Mouse (Mus musculus) adrenal gland, postnatal 14 days (tissue): Measurements from ENCODE around the gene Golga2. TPM values are rescaled to one million over a fixed set of nuclear protein-coding genes. Genes with fewer than 3 reads are reported as not detected.
A peak's percentile ranks its signal among the peaks of the same experiment; 100 is the strongest.

Source experiments
- DNase-seq: peaks from one replicate; pipeline ENCODE4 v3.0.0; 2021; ENCODE audit warnings: mixed read lengths
- microRNA-seq, 2 experiments: library from miRNA; unstranded; fragments of <30 nt; microRNA quantifications; one replicate each; pipeline ENCODE4 v1.2.0; 2021
- total RNA-seq: library from RNA; stranded (reverse); gene quantifications from 2 replicates; pipeline ENCODE4 v1.2.3, GENCODE M21; 2021

The Golga2 gene
- total RNA-seq, 1 experiment from 2014 or later = 72.8 TPM

- no peak for DNase-seq
These were observed 56.1 kb downstream of the Golga2 start for GRCm38 (mm10) chr2:32343351-32343671.

DNA sequence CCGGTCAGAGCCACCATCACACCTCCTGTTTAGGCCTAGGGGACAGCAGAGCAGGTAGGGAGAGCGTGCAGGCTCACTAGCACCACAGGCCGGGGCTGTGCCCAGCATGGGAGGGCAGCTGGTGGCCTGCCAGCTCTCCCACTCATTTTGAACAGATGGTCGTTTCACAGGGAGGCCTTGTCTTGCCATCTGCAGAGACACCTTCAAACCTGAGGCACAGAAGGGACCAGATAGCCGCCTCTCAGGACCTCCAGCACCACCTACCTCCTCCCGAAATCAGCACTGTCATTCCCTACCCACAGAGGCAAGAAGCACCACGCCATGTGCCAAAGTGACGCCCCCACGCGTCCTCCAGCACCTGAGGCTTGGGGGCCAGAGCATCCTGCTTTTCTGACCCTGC is 56.9 kb downstream of the Golga2 start:
- no peak for DNase-seq

- DNase-seq = no peak
These were observed 57.6 kb downstream of the Golga2 start for GRCm38 (mm10) chr2:32344598-32345321.

DNA sequence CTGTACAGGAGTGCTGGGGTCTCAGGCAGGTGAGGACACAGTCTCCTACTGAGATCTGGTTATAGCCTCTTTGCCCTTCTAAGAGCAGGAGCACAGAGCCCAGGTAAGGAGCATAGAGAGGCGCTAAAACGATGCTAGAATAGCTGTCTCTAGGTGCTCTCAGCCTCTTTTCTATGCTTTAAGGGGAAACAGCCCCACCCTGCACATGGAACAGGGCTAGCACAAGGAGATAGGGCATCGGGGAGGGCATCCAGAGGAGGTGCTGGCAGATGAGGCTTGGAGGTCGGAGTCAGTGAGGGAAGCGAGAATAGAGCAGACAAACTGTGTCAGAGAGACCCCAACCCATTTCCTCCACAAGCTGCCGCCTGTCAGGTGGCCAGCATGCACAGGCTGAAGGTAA is 59.8 kb downstream of the Golga2 start:
- no peak for DNase-seq

- DNase-seq = no peak
These were observed 61.1 kb downstream of the Golga2 start for GRCm38 (mm10) chr2:32348311-32348710.

- DNase-seq = no peak
These were observed 62.6 kb downstream of the Golga2 start for GRCm38 (mm10) chr2:32349625-32350255.

GRCm38 (mm10) chr2:32350471-32351051 is 63.4 kb downstream of the Golga2 start:
- no peak for DNase-seq

- DNase-seq = peak; percentile 56
These were observed 64.3 kb downstream of the Golga2 start for GRCm38 (mm10) chr2:32351471-32351961.

- peak; percentile 53 for DNase-seq
These were observed 65.2 kb downstream of the Golga2 start, which contains the start of gene Ciz1 for GRCm38 (mm10) chr2:32352151-32353006. Gene Ciz1 (plus strand): TSS chr2:32352327.

GRCm38 (mm10) chr2:32353007-32353542 is 65.9 kb downstream of the Golga2 start, which contains the start of gene Dnm1:
Gene Dnm1 (minus strand): TSS chr2:32353338.
- peak; percentile 95 for DNase-seq

DNA sequence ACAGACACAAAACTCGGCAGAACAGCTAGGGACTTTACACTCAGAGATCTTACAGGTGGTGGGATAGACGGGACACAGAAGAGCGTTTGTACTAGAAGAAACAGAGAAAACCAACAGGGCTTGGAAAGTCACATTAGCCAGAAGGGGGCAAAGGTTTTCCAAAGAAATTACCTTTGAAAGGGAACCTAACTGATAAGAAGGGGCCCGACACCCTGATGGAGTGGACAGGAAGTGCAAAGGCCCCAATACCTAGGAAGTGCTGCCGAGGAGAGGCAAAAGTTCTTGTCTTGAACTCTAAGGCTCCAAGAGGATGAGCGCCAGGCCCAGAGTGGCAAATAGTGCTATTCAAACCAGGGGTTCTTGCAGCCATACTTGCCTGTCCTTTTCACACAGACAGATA is 66.7 kb downstream of the Golga2 start:
- DNase-seq = no peak

DNA sequence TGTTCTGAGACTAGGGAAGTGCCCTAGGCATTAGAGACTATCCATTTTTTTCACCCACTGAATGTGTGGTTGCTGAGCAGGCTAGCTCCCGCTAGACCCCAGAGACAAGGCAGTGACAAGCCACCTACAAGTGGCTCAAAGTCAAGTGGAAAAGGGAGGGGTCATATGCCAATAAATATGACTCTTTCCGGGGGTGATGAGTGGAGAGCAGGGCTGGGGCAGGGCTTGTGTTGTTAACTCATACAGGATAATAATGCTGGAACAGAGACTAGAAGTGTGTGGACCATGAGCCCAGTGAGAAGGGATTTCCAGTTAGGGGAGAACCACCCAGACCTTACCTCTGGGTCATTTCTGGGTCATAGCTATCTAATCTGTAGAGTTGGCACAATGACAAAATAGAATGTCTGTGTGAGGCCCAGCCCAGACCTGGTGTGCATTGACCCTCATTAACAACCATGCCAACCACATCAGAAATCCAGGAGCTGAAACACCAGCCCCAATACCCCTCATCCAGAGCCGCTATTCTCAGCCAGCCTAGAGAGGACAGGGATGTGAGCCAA is 67.2 kb downstream of the Golga2 start:
- DNase-seq = no peak

GRCm38 (mm10) chr2:32356216-32356615 is 69.0 kb downstream of the Golga2 start:
- no peak for DNase-seq

Small RNAs within 50 kb of the gene (microRNA-seq; reads per million reads assigned to microRNA genes)
- 0 reads per million in 2 experiments for gene Gm23363
- 51.4 to 83.2 reads per million in 2 experiments for gene Mir199b

Other genes starting within 250 kb of the Golga2 start
- gene Fam78a, start 202.5 kb upstream of the Golga2 start, total RNA-seq = 3.0 and 10.0 TPM in 2 replicates
- 3.0 and 3.6 TPM in 2 replicates for gene Plpp7, start 191.9 kb upstream of the Golga2 start, total RNA-seq
- 86.4 and 91.3 TPM in 2 replicates for gene Prrc2b, start 136.3 kb upstream of the Golga2 start, total RNA-seq
- gene Pomt1, start 50.8 kb upstream of the Golga2 start, total RNA-seq = 29.2 and 32.4 TPM in 2 replicates
- gene Uck1, start 27.2 kb upstream of the Golga2 start, total RNA-seq = 132 and 137 TPM in 2 replicates
- gene Swi5, start 691 bp downstream of the Golga2 start, total RNA-seq = 251 and 254 TPM in 2 replicates
- 61.8 and 67.0 TPM in 2 replicates for gene Ciz1, start 64.9 kb downstream of the Golga2 start, total RNA-seq
- 18.9 and 26.7 TPM in 2 replicates for gene Dnm1, start 66.0 kb downstream of the Golga2 start, total RNA-seq
- gene 1110008P14Rik, start 94.6 kb downstream of the Golga2 start, total RNA-seq = 142 and 159 TPM in 2 replicates
- gene Lcn2, start 100.9 kb downstream of the Golga2 start, total RNA-seq = 7.1 and 9.6 TPM in 2 replicates
- 75.8 and 80.5 TPM in 2 replicates for gene Ptges2, start 108.5 kb downstream of the Golga2 start, total RNA-seq
- gene Naif1, start 163.1 kb downstream of the Golga2 start, total RNA-seq = 4.3 and 4.4 TPM in 2 replicates
- gene Slc25a25, start 164.1 kb downstream of the Golga2 start, total RNA-seq = 63.6 and 119 TPM in 2 replicates
- gene Fam102a, start 247.9 kb downstream of the Golga2 start, total RNA-seq = 25.6 and 28.7 TPM in 2 replicates